Mouse (Mus musculus): ENCODE results near the gene Cbx5.
"Not testable (repeated sequence)": the region's sequence is repeated elsewhere in the genome, so short reads cannot be mapped to it uniquely, and the experiment has no call there.

Cbx5 gene

GRCm38 (mm10) chr15:103252660-103253059 is 13.0 kb upstream of the Cbx5 start:
- in situ Hi-C loops (cut with MboI, MseI): loop anchor here (5.0 to 25.0 kb wide), 2 partner anchors 60 to 840 kb away; partner anchors contain the start of genes Gpr84 and Sp1

- in situ Hi-C loops (cut with MboI, MseI): loop anchor here (5.0 to 25.0 kb wide), 2 partner anchors 61 to 839 kb away; partner anchors contain the start of genes Gpr84 and Sp1
These were observed 12.0 kb upstream of the Cbx5 start for GRCm38 (mm10) chr15:103251595-103251994.

GRCm38 (mm10) chr15:103250195-103250740 is 10.7 kb upstream of the Cbx5 start:
- in situ Hi-C loops (cut with MboI, MseI): loop anchor here (5.0 to 25.0 kb wide), 2 partner anchors 62 to 838 kb away; partner anchors contain the start of genes Gpr84 and Sp1

GRCm38 (mm10) chr15:103249511-103249910 is 9.9 kb upstream of the Cbx5 start:
- in situ Hi-C loops (cut with MboI, MseI): not testable (repeated sequence)

GRCm38 (mm10) chr15:103248401-103249313 is 9.0 kb upstream of the Cbx5 start:
- in situ Hi-C loops (cut with MboI, MseI): no loop called here

- in situ Hi-C loops (cut with MboI, MseI): no loop called here
These were observed 8.3 kb upstream of the Cbx5 start for GRCm38 (mm10) chr15:103247782-103248400.

- in situ Hi-C loops (cut with MboI, MseI): no loop called here
These were observed 7.6 kb upstream of the Cbx5 start for GRCm38 (mm10) chr15:103247078-103247781.

GRCm38 (mm10) chr15:103245616-103246015 is 6.0 kb upstream of the Cbx5 start:
- in situ Hi-C loops (cut with MboI, MseI): no loop called here

GRCm38 (mm10) chr15:103242885-103243284 is 3.3 kb upstream of the Cbx5 start:
- in situ Hi-C loops (cut with MboI, MseI): no loop called here

- in situ Hi-C loops (cut with MboI, MseI): not testable (repeated sequence)
These were observed 1.7 kb upstream of the Cbx5 start for GRCm38 (mm10) chr15:103241071-103242018.

GRCm38 (mm10) chr15:103240160-103241028 is 778 bp upstream of the Cbx5 start, which contains the start of gene Hnrnpa1:
Gene Hnrnpa1 (plus strand): TSS chr15:103240432.
- in situ Hi-C loops (cut with MboI, MseI): no loop called here

GRCm38 (mm10) chr15:103239130-103239684 is 409 bp downstream of the Cbx5 start:
- in situ Hi-C loops (cut with MboI, MseI): no loop called here

GRCm38 (mm10) chr15:103237295-103237694 is 2.3 kb downstream of the Cbx5 start:
- in situ Hi-C loops (cut with MboI, MseI): no loop called here

- in situ Hi-C loops (cut with MboI, MseI): no loop called here
These were observed 6.5 kb downstream of the Cbx5 start for GRCm38 (mm10) chr15:103233119-103233518.

GRCm38 (mm10) chr15:103228904-103229303 is 10.7 kb downstream of the Cbx5 start:
- in situ Hi-C loops (cut with MboI, MseI): no loop called here

GRCm38 (mm10) chr15:103227572-103227971 is 12.0 kb downstream of the Cbx5 start:
- in situ Hi-C loops (cut with MboI, MseI): no loop called here

GRCm38 (mm10) chr15:103227022-103227421 is 12.6 kb downstream of the Cbx5 start:
- in situ Hi-C loops (cut with MboI, MseI): no loop called here

- in situ Hi-C loops (cut with MboI, MseI): no loop called here
These were observed 15.5 kb downstream of the Cbx5 start for GRCm38 (mm10) chr15:103224161-103224560.

- in situ Hi-C loops (cut with MboI, MseI): no loop called here
These were observed 18.2 kb downstream of the Cbx5 start for GRCm38 (mm10) chr15:103221386-103221785.

Data from T-helper 1 cell (primary cell).